Mouse (Mus musculus) stomach, postnatal 0 days (tissue): ENCODE results near the gene Tmie.

Experiments used
- CTCF ChIP-seq: IDR thresholded peaks from 2 replicates; pipeline ENCODE4 v1.5.1; 2016; ENCODE audit warnings: antibody characterized with exemption, low read depth, mild to moderate bottlenecking, moderate library complexity
- EP300 ChIP-seq: optimal IDR thresholded peaks from 2 replicates; pipeline ENCODE3; 2016; ENCODE audit warnings: antibody characterized with exemption

DNA sequence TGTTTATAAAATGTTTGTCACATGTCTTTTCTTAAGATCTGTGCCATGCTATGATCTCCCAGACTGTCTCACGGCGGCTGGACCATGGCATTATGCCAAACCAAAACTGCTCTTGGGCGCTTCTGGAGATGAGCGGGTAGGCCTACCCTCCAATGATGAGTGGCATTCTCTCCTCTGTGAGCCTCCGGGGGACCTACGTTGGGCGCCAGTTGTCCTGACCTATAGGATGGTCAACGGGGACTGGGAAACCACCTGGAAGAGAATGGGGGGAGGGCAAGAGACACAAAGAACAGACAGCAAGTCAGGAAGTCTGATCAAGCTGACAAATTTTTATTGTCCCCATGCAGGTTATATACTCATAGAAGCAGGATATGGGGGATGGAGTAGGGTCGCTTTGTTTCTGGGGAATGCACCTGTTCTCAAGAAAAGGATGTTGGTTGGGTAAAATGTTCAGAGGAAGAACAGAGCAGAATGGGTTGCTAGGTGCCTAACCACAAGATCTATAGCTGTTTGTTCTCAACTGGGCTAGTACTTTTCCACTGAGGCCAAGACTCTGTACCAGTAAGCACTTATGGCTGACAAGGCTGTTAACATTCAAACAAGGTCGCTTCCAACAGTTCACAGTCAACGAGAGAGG is 27.4 kb upstream of the Tmie start:
- TF ChIP-seq CTCF, result no peak
- no peak for TF ChIP-seq EP300
